Mouse (Mus musculus) midbrain, postnatal 0 days (tissue): ENCODE data around the gene 2810021J22Rik. TPM values are rescaled to one million over a fixed set of nuclear protein-coding genes. Genes with fewer than 3 reads are reported as not detected.
A peak's percentile ranks its signal among the peaks of the same experiment; 100 is the strongest.

Source experiments
- ATAC-seq: fragments of 200-750 bp; cut with Nextera tagmentation; 2 replicates; pipeline ENCODE4 v1.8.0; 2017; ENCODE audit warnings: moderate number of reproducible peaks, mild to moderate bottlenecking, moderate TSS enrichment, moderate library complexity; ENCODE audit not compliant: low FRiP score
- DNase-seq: peaks from one replicate; pipeline ENCODE4 v3.0.0-alpha.2; 2015; ENCODE audit warnings: low spot score
- H3K27ac ChIP-seq: fragments of 300-500 bp; sonication (generic); 2 replicates; pipeline ENCODE4 v1.5.1; 2014; ENCODE audit warnings: low read depth, mild to moderate bottlenecking, low read length, mixed read lengths
- H3K27me3 ChIP-seq: fragments of 300-500 bp; sonication (generic); 2 replicates; pipeline ENCODE4 v1.6.1; 2014; ENCODE audit warnings: low read length, control low read depth, mixed read lengths; ENCODE audit not compliant: insufficient read depth
- H3K36me3 ChIP-seq: fragments of 300-500 bp; sonication (generic); 2 replicates; pipeline ENCODE4 v1.6.1; 2014; ENCODE audit warnings: low read length, control low read depth, mixed read lengths; ENCODE audit not compliant: insufficient read depth
- H3K4me1 ChIP-seq: fragments of 300-500 bp; sonication (generic); 2 replicates; pipeline ENCODE4 v1.6.1; 2014; ENCODE audit warnings: mild to moderate bottlenecking, control low read depth, antibody characterized with exemption, low read length, mixed read lengths; ENCODE audit not compliant: insufficient read depth
- H3K4me2 ChIP-seq: fragments of 300-500 bp; sonication (generic); 2 replicates; pipeline ENCODE4 v1.6.1; 2014; ENCODE audit warnings: low read depth, mild to moderate bottlenecking, low read length, mixed read lengths; ENCODE audit not compliant: poor library complexity, severe bottlenecking
- H3K4me3 ChIP-seq: fragments of 300-500 bp; sonication (generic); 2 replicates; pipeline ENCODE4 v1.5.1; 2014; ENCODE audit warnings: low read depth, mild to moderate bottlenecking, low read length, moderate library complexity
- H3K9ac ChIP-seq: fragments of 300-500 bp; sonication (generic); replicated peaks from 2 replicates; pipeline ENCODE4 v1.6.1; 2014; ENCODE audit warnings: mild to moderate bottlenecking, low read length, moderate library complexity, mixed read lengths; ENCODE audit not compliant: poor library complexity, severe bottlenecking
- H3K9me3 ChIP-seq: fragments of 300-500 bp; sonication (generic); 2 replicates; pipeline ENCODE4 v1.6.1; 2016; ENCODE audit warnings: low read length, control low read depth
- CTCF ChIP-seq: IDR thresholded peaks from 2 replicates; pipeline ENCODE4 v1.5.1; 2016; ENCODE audit warnings: antibody characterized with exemption, mild to moderate bottlenecking
- WGBS: fragments of 180-500 bp; shearing (Covaris S2); extraction: QIAGEN DNeasy Blood & Tissue Kit; methylation state at CpG from one replicate; pipeline ENCODE4 v1.1.7; 2014; 5-methylcytosine and 5-hydroxymethylcytosine counted together
- polyA plus RNA-seq: library from polyadenylated mRNA; unstranded; fragments of >200 nt; fragmentation: Nextera tagmentation; extraction: Ambion mirVana; gene quantifications from 2 replicates; pipeline ENCODE4 v1.2.1, GENCODE M21; 2015
- total RNA-seq: library from RNA; depleted of rRNA; stranded (reverse); fragments of >200 nt; gene quantifications from 2 replicates; pipeline ENCODE4 v1.2.3, GENCODE M21; 2014; rRNA removed

2810021J22Rik gene
- total and polyA plus RNA-seq, 2 experiments from 2014 or later: 6.8 to 14.9 TPM

DNA sequence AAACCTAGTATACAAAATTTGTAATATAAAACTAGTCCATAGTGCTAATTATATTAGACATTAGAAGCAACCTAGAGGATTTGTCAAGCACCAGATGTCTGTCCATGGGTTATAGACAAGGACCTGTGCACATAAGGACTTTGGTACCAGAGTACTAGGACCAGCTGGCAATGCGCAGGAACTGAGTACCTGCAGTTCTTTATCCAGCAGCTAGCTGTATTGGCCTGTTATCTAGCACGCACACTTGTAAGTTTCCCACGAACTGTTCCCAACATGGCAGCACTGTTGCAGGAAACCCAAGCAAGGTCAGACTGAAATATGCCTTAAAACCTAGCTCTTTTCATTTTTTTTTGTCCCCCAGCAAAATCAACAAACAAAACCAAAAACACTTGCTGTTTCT, 63.2 kb downstream of the 2810021J22Rik start:
- Histone ChIP-seq H3K4me2 (no peak overlapping the region), H3K9me3 (no peaks in the 10 kb centered on the region), H3K9ac (no peak overlapping the region), H3K4me3 (no peak overlapping the region), H3K27me3 (no peaks in the 10 kb centered on the region), H3K27ac (no peak overlapping the region), H3K4me1 (no peaks in the 10 kb centered on the region), H3K36me3 (peaks cover 31% of the 10 kb centered on the region)
- no peak for TF ChIP-seq CTCF
- ATAC-seq: no peak
- no peak for DNase-seq
- 92% methylated on average over 3 of the region's 3 CpGs for WGBS

DNA sequence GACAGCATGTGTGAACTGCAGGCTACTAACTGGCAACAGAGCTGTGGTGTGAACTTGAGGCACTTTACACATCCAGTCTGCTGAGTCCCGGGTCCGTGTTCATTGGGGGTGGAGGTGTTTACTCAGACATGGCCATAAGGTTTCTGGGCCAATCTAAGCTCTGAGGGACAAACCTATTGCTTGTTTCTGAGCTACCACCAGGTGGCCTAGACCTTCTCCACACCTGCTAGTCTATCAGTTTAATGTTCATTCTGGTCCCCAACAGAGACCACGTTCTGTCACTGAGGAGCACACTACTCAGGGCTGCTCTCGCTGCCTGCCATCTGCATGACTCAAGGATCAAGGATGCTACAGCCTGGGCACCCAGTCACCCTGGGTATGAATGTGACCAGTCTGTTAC, 64.6 kb downstream of the 2810021J22Rik start:
- no peak overlapping the region for H3K27ac ChIP-seq
- no peaks in the 10 kb centered on the region for H3K4me1 ChIP-seq
- H3K4me2 ChIP-seq: no peak overlapping the region
- DNase-seq: peak; percentile 50
- H3K9me3 ChIP-seq: no peaks in the 10 kb centered on the region
- WGBS: 85% methylated on average over 4 of the region's 4 CpGs
- no peak overlapping the region for H3K9ac ChIP-seq
- TF ChIP-seq CTCF: peak; percentile 64
- H3K4me3 ChIP-seq: no peak overlapping the region
- H3K27me3 ChIP-seq: no peaks in the 10 kb centered on the region
- ATAC-seq: peak; percentile 21; the same call in 1 of the 2 replicates
- H3K36me3 ChIP-seq: peaks cover 42% of the 10 kb centered on the region

Other genes with a start within 250 kb of the 2810021J22Rik start
- gene Olfr323, start 236.7 kb upstream of the 2810021J22Rik start, total RNA-seq: 0.16 TPM in 1 of 2 replicates, not detected in the other
- not detected in 2 replicates for gene Olfr323, start 236.7 kb upstream of the 2810021J22Rik start, polyA plus RNA-seq
- 0.22 and 0.76 TPM in 2 replicates for gene Trim58, start 226.8 kb upstream of the 2810021J22Rik start, total RNA-seq
- 0.20 and 0.38 TPM in 2 replicates for gene Trim58, start 226.8 kb upstream of the 2810021J22Rik start, polyA plus RNA-seq
- gene Olfr322, start 208.4 kb upstream of the 2810021J22Rik start, total RNA-seq: not detected in 2 replicates
- not detected in 2 replicates for gene Olfr322, start 208.4 kb upstream of the 2810021J22Rik start, polyA plus RNA-seq
- gene Olfr320, start 186.1 kb upstream of the 2810021J22Rik start, total RNA-seq: not detected in 2 replicates
- gene Olfr320, start 186.1 kb upstream of the 2810021J22Rik start, polyA plus RNA-seq: not detected in 2 replicates
- gene Olfr319, start 168.1 kb upstream of the 2810021J22Rik start, total RNA-seq: not detected in 2 replicates
- gene Olfr319, start 168.1 kb upstream of the 2810021J22Rik start, polyA plus RNA-seq: not detected in 2 replicates
- gene Olfr318, start 143.2 kb upstream of the 2810021J22Rik start, total RNA-seq: not detected in 2 replicates
- gene Olfr318, start 143.2 kb upstream of the 2810021J22Rik start, polyA plus RNA-seq: not detected in 2 replicates
- gene Olfr317, start 128.0 kb upstream of the 2810021J22Rik start, total RNA-seq: 0.11 and 0.14 TPM in 2 replicates
- 0.12 and 0.15 TPM in 2 replicates for gene Olfr317, start 128.0 kb upstream of the 2810021J22Rik start, polyA plus RNA-seq
- not detected in 2 replicates for gene Olfr316, start 114.5 kb upstream of the 2810021J22Rik start, total RNA-seq
- not detected in 2 replicates for gene Olfr316, start 114.5 kb upstream of the 2810021J22Rik start, polyA plus RNA-seq
- not detected in 2 replicates for gene Olfr315, start 94.0 kb upstream of the 2810021J22Rik start, total RNA-seq
- not detected in 2 replicates for gene Olfr315, start 94.0 kb upstream of the 2810021J22Rik start, polyA plus RNA-seq
- not detected in 2 replicates for gene Olfr314, start 84.3 kb upstream of the 2810021J22Rik start, total RNA-seq
- not detected in 2 replicates for gene Olfr314, start 84.3 kb upstream of the 2810021J22Rik start, polyA plus RNA-seq
- 2.6 and 3.1 TPM in 2 replicates for gene Fam183b, start 65.3 kb upstream of the 2810021J22Rik start, total RNA-seq
- gene Fam183b, start 65.3 kb upstream of the 2810021J22Rik start, polyA plus RNA-seq: 17.3 and 17.7 TPM in 2 replicates
- gene Olfr313, start 52.2 kb upstream of the 2810021J22Rik start, total RNA-seq: not detected in 2 replicates
- gene Olfr313, start 52.2 kb upstream of the 2810021J22Rik start, polyA plus RNA-seq: not detected in 2 replicates
- not detected in 2 replicates for gene Olfr312, start 38.0 kb upstream of the 2810021J22Rik start, total RNA-seq
- gene Olfr312, start 38.0 kb upstream of the 2810021J22Rik start, polyA plus RNA-seq: not detected in 2 replicates
- not detected in 2 replicates for gene Olfr311, start 28.0 kb upstream of the 2810021J22Rik start, total RNA-seq
- not detected in 2 replicates for gene Olfr311, start 28.0 kb upstream of the 2810021J22Rik start, polyA plus RNA-seq
- gene Gm12258, start 20.1 kb upstream of the 2810021J22Rik start, total RNA-seq: 13.6 and 20.2 TPM in 2 replicates
- gene Gm12258, start 20.1 kb upstream of the 2810021J22Rik start, polyA plus RNA-seq: 10.5 and 13.5 TPM in 2 replicates
- 9.1 and 9.5 TPM in 2 replicates for gene Zfp39, start 37.0 kb downstream of the 2810021J22Rik start, total RNA-seq
- 5.3 and 7.5 TPM in 2 replicates for gene Zfp39, start 37.0 kb downstream of the 2810021J22Rik start, polyA plus RNA-seq
- 0.16 and 0.24 TPM in 2 replicates for gene Btnl10, start 50.7 kb downstream of the 2810021J22Rik start, total RNA-seq
- not detected in 2 replicates for gene Btnl10, start 50.7 kb downstream of the 2810021J22Rik start, polyA plus RNA-seq
- gene Rnf187, start 71.7 kb downstream of the 2810021J22Rik start, total RNA-seq: 925 and 964 TPM in 2 replicates
- 700 and 703 TPM in 2 replicates for gene Rnf187, start 71.7 kb downstream of the 2810021J22Rik start, polyA plus RNA-seq
- 552 and 1,117 TPM in 2 replicates for gene Hist3h2ba, start 81.7 kb downstream of the 2810021J22Rik start, total RNA-seq
- 114 and 126 TPM in 2 replicates for gene Hist3h2ba, start 81.7 kb downstream of the 2810021J22Rik start, polyA plus RNA-seq
- 163 and 242 TPM in 2 replicates for gene Hist3h2a, start 87.5 kb downstream of the 2810021J22Rik start, total RNA-seq
- 42.0 and 46.2 TPM in 2 replicates for gene Hist3h2a, start 87.5 kb downstream of the 2810021J22Rik start, polyA plus RNA-seq
- 2.2 and 6.2 TPM in 2 replicates for gene Trim17, start 87.5 kb downstream of the 2810021J22Rik start, total RNA-seq
- gene Trim17, start 87.5 kb downstream of the 2810021J22Rik start, polyA plus RNA-seq: 0.67 and 0.72 TPM in 2 replicates
- gene Trim11, start 110.9 kb downstream of the 2810021J22Rik start, total RNA-seq: 23.7 and 27.8 TPM in 2 replicates
- 15.2 and 16.5 TPM in 2 replicates for gene Trim11, start 110.9 kb downstream of the 2810021J22Rik start, polyA plus RNA-seq